Mouse (Mus musculus) hindbrain, embryonic 11.5 days (tissue): ENCODE results near the gene Gm11444. TPM values are rescaled to one million over a fixed set of nuclear protein-coding genes. Genes with fewer than 3 reads are reported as not detected.
A peak's percentile ranks its signal among the peaks of the same experiment; 100 is the strongest.

ENCODE experiments used
- ATAC-seq: fragments of 200-750 bp; cut with Nextera tagmentation; 2 replicates; pipeline ENCODE4 v1.8.0; 2017; ENCODE audit warnings: mild to moderate bottlenecking, moderate TSS enrichment, moderate library complexity; ENCODE audit not compliant: low FRiP score
- DNase-seq: peaks from one replicate; pipeline ENCODE4 v3.0.0-alpha.2; 2015; ENCODE audit warnings: low spot score
- H3K27ac ChIP-seq: fragments of 300-500 bp; sonication (generic); 2 replicates; pipeline ENCODE4 v1.5.1; 2014; ENCODE audit warnings: mild to moderate bottlenecking, low read depth, low read length
- H3K27me3 ChIP-seq: fragments of 300-500 bp; sonication (generic); 2 replicates; pipeline ENCODE4 v1.6.1; 2014; ENCODE audit warnings: mild to moderate bottlenecking, low read length, moderate library complexity, mixed read lengths; ENCODE audit not compliant: control insufficient read depth, insufficient read depth
- H3K36me3 ChIP-seq: fragments of 300-500 bp; sonication (generic); 2 replicates; pipeline ENCODE4 v1.6.1; 2014; ENCODE audit warnings: mild to moderate bottlenecking, low read length, moderate library complexity, mixed read lengths; ENCODE audit not compliant: control insufficient read depth, insufficient read depth
- H3K4me1 ChIP-seq: fragments of 300-500 bp; sonication (generic); replicated peaks from 2 replicates; pipeline ENCODE4 v1.6.1; 2014; ENCODE audit warnings: low read length, mixed read lengths; ENCODE audit not compliant: control insufficient read depth, insufficient read depth
- H3K4me2 ChIP-seq: fragments of 300-500 bp; sonication (generic); replicated peaks from 2 replicates; pipeline ENCODE4 v1.6.1; 2014; ENCODE audit warnings: mild to moderate bottlenecking, low read depth, low read length
- H3K4me3 ChIP-seq: fragments of 300-500 bp; sonication (generic); 2 replicates; pipeline ENCODE4 v1.5.1; 2014; ENCODE audit warnings: low read depth, low read length
- H3K9ac ChIP-seq: fragments of 300-500 bp; sonication (generic); 2 replicates; pipeline ENCODE4 v1.6.1; 2014; ENCODE audit warnings: low read depth, low read length
- H3K9me3 ChIP-seq: fragments of 300-500 bp; sonication (generic); 2 replicates; pipeline ENCODE4 v1.6.1; 2016; ENCODE audit warnings: low read length; ENCODE audit not compliant: control insufficient read depth
- WGBS: fragments of 180-500 bp; shearing (Covaris S2); extraction: QIAGEN DNeasy Blood & Tissue Kit; methylation state at CpG from one replicate; pipeline ENCODE4 v1.1.7; 2014; 5-methylcytosine and 5-hydroxymethylcytosine counted together
- polyA plus RNA-seq: library from polyadenylated mRNA; unstranded; fragments of >200 nt; fragmentation: Nextera tagmentation; extraction: Ambion mirVana; gene quantifications from 2 replicates; pipeline ENCODE4 v1.2.1, GENCODE M21; 2014

The Gm11444 gene
- polyA plus RNA-seq, 1 experiment from 2014 or later = not detected

DNA sequence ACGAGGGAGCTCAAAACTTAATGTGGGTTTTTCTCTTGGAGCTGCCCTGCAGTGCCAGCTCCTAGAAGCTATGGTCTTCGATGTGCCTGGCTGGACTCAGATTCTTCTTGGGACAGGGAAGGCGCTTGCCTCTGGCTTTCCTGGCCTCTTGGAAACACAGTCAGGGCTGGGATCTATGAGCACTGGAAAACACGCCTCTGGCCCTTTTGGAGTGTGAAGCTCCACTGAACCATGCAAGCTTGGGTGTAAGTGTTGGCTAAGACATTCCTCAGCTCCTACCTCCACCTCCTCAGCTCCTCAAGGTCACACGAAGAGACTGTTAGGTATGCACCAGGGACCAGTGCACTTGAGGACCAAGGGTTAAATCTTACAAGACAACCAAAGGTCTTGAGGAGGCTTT, 5.2 kb downstream of the Gm11444 start:
- H3K4me1 ChIP-seq = peaks cover 5% of the 10 kb centered on the region; the same call in 1 of the 2 replicates
- H3K9ac ChIP-seq = no peak overlapping the region
- DNase-seq (no peak), ATAC-seq (no peak)
- 29% methylated on average over 5 of the region's 5 CpGs for WGBS
- H3K27me3 ChIP-seq = peaks cover 46% of the 10 kb centered on the region
- H3K4me2 ChIP-seq = peak overlapping the region; percentile 77; the same call in 1 of the 2 replicates
- H3K9me3 ChIP-seq = no peaks in the 10 kb centered on the region
- no peak overlapping the region for H3K4me3 ChIP-seq
- H3K27ac ChIP-seq = no peak overlapping the region
- H3K36me3 ChIP-seq = no peaks in the 10 kb centered on the region

DNA sequence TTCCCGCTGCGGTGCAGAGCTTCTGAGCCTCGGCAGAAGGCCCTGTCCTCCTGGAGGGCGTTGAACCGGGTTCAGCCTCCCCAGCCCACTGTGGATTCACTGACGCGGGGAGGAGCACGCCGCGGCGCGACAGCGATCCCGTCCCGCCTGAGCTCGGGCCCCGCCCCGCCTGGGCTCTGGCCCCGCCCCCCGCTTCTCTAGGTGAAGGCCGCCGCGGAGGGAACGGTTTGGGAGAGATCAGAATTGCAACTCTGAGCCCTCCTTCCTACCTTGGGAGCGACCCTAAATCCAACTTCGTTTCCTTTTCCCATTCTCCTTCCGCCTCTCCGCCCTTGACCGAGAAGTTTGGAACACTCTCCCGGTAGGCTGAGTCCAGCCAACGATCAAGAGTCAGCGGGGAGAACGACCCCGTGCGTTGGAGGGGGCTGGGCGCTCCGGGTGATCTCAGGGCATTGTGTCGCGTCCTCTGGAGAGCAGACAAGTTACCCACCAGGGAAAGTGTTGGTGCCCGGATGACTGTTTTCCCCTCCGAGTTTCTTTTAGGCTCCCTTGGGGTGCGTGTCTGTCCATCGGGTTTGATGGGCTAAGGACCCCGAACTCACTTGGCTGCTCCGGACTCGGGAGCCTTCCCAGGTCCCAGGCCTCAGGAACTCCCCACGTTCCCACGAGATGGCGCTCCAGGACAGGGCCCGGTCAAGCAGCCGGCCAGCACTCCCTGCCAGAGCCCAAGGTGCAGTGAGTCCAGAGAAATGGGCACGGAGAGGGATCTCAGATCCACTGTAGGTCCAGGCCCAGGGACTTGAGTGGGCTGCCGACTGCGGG, 5.8 kb downstream of the Gm11444 start:
- Histone ChIP-seq H3K9ac (peak overlapping the region; percentile 48), H3K4me1 (peaks cover 7% of the 10 kb centered on the region; the same call in 1 of the 2 replicates), H3K4me3 (peak overlapping the region; percentile 42), H3K36me3 (no peaks in the 10 kb centered on the region), H3K9me3 (no peaks in the 10 kb centered on the region), H3K27ac (no peak overlapping the region), H3K27me3 (peaks cover 52% of the 10 kb centered on the region), H3K4me2 (peak overlapping the region; percentile 77)
- DNase-seq = peak; percentile 93
- ATAC-seq = peak; percentile 64
- under 1% methylated on average over 54 of the region's 54 CpGs for WGBS

DNA sequence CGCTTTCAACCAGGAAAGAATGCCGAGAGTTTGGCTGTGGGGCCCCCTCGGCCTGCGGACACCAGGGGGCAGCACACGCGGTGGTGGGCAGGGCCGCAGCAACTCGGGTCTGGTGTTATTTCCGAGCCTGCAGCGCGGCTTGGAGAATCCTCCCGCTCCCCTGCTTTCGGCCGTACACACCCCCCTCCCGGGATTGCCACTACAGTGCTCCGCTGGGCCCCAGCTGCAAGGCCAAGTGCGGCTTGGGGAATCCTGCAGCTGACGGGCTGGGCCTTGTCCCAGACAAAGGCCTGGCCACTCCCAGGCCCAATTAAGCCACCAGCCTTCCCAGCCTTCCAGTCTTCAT, 6.8 kb downstream of the Gm11444 start:
- Histone ChIP-seq H3K9me3 (no peaks in the 10 kb centered on the region), H3K36me3 (no peaks in the 10 kb centered on the region), H3K4me3 (peak overlapping the region; percentile 42), H3K27me3 (peaks cover 62% of the 10 kb centered on the region), H3K9ac (peak overlapping the region; percentile 46), H3K27ac (peak overlapping the region; percentile 49; the same call in 1 of the 2 replicates), H3K4me1 (peaks cover 7% of the 10 kb centered on the region; the same call in 1 of the 2 replicates), H3K4me2 (peak overlapping the region; percentile 77)
- under 1% methylated on average over 18 of the region's 18 CpGs for WGBS
- DNase-seq = peak; percentile 91
- ATAC-seq = peak; percentile 69

DNA sequence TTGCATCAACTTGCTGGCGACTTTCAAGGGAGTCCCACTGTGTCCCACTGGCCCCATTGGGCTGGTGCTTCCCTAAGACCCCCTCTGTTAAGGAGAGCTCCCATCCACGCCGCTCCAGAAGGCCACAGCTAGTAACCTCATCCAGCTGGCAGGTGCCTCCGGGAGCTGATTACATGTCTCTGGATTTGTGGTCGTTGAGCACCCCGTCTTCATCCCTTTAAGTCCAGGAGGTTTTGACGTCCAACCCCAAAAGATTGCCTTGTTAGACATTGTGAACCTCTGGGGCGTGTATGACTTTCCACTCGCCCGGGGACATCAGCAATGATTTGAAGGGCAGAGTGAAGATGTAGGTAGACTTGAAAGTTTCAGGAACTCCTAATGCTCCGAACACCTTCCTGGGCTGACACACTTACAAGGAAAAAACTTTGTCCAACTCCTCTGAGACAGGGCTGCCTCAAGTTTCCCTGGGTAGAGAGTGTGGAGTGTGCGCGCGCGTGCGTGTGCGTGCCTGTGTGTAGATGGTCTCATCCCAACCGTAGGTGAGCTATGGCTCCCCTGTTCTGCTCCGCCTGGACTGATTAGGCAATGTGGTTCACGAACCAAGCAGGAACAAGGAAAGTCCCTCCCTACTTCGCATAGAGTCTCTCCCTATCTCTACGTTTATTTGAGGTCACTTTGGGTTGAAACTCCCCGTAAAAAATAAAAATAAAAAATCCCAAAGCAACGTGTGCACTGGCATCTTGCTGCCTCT, 7.4 kb downstream of the Gm11444 start:
- 4% methylated on average over 24 of the region's 24 CpGs for WGBS
- Histone ChIP-seq H3K27me3 (peaks cover 68% of the 10 kb centered on the region), H3K36me3 (no peaks in the 10 kb centered on the region), H3K9me3 (no peaks in the 10 kb centered on the region), H3K9ac (no peak overlapping the region; the same call in 1 of the 2 replicates), H3K4me1 (peaks cover 7% of the 10 kb centered on the region; the same call in 1 of the 2 replicates), H3K27ac (no peak overlapping the region; the same call in 1 of the 2 replicates), H3K4me3 (no peak overlapping the region; the same call in 1 of the 2 replicates), H3K4me2 (peak overlapping the region; percentile 77)
- DNase-seq (peak; percentile 45), ATAC-seq (no peak)

DNA sequence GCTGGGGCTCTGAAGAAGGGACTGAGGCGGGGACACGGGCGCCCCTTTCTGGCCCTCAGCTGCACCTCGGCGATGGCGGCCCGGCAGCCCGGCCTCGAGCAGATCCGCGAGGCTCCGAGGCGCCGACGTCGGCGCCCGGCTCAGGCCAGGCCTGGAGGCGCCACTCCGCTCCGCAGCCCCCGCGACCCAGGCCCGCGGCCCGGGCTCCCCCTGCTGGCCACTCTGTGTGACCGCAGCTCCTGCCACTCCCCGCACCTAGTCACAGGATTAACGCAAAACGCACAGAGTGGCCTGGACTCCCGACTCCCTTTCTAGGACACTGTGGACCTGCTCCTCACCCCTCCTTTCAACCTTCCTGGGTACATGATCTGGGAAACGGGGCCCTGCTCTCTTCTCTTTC, 8.2 kb downstream of the Gm11444 start:
- peak; percentile 89 for DNase-seq
- peaks cover 76% of the 10 kb centered on the region for H3K27me3 ChIP-seq
- H3K4me2 ChIP-seq = peak overlapping the region; percentile 50
- peak overlapping the region; percentile 43; the same call in 1 of the 2 replicates for H3K27ac ChIP-seq
- peak overlapping the region; percentile 25 for H3K4me3 ChIP-seq
- H3K36me3 ChIP-seq = no peaks in the 10 kb centered on the region
- under 1% methylated on average over 29 of the region's 32 CpGs for WGBS
- no peak overlapping the region for H3K9ac ChIP-seq
- peaks cover 7% of the 10 kb centered on the region; the same call in 1 of the 2 replicates for H3K4me1 ChIP-seq
- no peaks in the 10 kb centered on the region for H3K9me3 ChIP-seq
- ATAC-seq = peak; percentile 62

DNA sequence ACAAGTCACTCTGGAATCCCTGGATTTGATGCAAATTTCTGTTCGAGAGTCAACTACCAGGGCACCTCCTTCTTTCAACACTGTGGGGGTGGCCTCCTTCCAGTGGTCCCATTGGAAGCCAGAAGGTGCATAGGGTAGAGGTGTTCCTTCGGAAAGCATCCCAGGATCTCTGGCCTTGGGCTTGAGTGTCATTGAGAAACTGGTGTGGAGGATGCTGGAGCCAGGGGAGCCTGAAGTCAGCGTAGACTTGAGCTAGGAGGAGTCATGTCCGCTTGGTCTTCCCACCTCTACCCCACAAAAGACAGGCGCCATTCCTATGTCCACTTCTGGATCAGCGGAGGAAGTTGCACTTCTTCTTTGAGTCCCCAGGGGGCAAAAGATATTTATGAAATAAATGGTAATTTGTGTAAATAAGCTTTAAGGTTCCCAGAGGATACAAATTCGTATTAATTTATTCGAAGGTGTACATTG, 8.9 kb downstream of the Gm11444 start:
- peak overlapping the region; percentile 43; the same call in 1 of the 2 replicates for H3K27ac ChIP-seq
- peaks cover 7% of the 10 kb centered on the region; the same call in 1 of the 2 replicates for H3K4me1 ChIP-seq
- DNase-seq (peak; percentile 60), ATAC-seq (no peak)
- no peaks in the 10 kb centered on the region for H3K36me3 ChIP-seq
- H3K4me2 ChIP-seq = peak overlapping the region; percentile 50; the same call in 1 of the 2 replicates
- H3K9me3 ChIP-seq = no peaks in the 10 kb centered on the region
- 3% methylated on average over 8 of the region's 8 CpGs for WGBS
- no peak overlapping the region; the same call in 1 of the 2 replicates for H3K9ac ChIP-seq
- peaks cover 82% of the 10 kb centered on the region for H3K27me3 ChIP-seq
- H3K4me3 ChIP-seq = no peak overlapping the region; the same call in 1 of the 2 replicates

DNA sequence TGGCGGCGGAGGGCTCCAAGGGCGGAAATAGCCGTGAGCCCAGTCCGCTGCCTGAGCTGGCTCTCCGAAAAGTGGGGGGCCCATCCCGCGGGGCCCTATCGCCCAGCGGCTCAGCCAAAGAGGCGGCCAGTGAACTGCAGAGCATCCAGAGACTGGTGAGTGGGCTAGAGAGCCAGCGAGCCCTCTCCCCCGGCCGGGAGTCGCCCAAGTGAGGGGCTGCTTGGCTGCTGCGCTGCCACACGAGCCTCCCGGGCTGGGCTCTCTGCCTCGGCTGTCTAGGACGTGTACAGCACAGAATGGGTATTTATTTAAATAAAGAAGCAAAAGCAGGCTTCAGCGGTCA, 9.4 kb downstream of the Gm11444 start:
- WGBS = 2% methylated on average over 21 of the region's 21 CpGs
- DNase-seq = no peak
- Histone ChIP-seq H3K4me2 (peak overlapping the region; percentile 5), H3K36me3 (no peaks in the 10 kb centered on the region), H3K9me3 (no peaks in the 10 kb centered on the region), H3K4me1 (peaks cover 7% of the 10 kb centered on the region; the same call in 1 of the 2 replicates), H3K27ac (no peak overlapping the region), H3K4me3 (peak overlapping the region; percentile 4; the same call in 1 of the 2 replicates), H3K27me3 (peaks cover 84% of the 10 kb centered on the region), H3K9ac (no peak overlapping the region)
- ATAC-seq = no peak

DNA sequence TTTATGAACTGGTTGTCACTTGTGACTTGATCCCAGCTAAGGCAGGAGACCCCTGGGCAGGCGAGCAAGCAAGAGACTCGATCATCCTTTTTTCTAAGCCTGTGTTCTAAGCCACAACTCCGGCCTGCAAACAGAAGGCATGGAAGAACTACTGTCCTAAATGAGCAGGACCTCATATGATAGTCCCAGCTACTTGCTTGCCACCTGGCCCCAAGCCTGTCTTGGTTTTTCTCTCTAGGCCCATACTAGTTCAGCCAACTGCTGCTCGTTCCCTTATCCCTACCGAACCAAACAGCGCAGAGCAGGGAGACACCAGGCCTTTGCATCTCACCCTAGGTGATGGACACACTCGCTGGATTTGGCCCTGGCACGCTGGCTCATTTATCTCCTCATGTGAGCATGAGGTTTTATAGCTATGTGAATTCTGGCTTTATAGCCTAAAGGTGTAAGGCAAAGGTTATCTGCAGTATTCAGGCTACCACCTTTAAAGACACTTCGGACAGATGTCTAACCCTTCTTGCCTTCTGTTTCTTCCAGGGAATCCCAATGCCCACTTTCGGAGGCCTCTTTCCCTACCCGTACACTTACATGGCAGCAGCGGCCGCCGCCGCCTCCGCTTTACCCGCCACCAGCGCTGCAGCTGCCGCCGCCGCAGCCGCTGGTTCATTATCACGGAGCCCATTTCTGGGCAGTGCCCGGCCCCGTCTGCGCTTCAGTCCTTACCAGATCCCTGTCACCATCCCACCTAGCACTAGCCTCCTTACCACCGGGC, 9.9 kb downstream of the Gm11444 start:
- 4% methylated on average over 27 of the region's 27 CpGs for WGBS
- H3K27ac ChIP-seq = no peak overlapping the region

More for the DNA sequence above, 9.9 kb downstream of the Gm11444 start:
- peaks cover 84% of the 10 kb centered on the region for H3K27me3 ChIP-seq
- ATAC-seq = no peak
- peaks cover 7% of the 10 kb centered on the region; the same call in 1 of the 2 replicates for H3K4me1 ChIP-seq
- peak overlapping the region; percentile 4; the same call in 1 of the 2 replicates for H3K4me3 ChIP-seq
- no peaks in the 10 kb centered on the region for H3K36me3 ChIP-seq
- peak; percentile 67 for DNase-seq
- no peak overlapping the region for H3K9ac ChIP-seq
- H3K9me3 ChIP-seq = no peaks in the 10 kb centered on the region
- peak overlapping the region; percentile 5 for H3K4me2 ChIP-seq
